Mouse (Mus musculus): ENCODE results near the gene Tsks.
A peak's percentile ranks its signal among the peaks of the same experiment; 100 is the strongest.

The Tsks gene

GRCm38 (mm10) chr7:44952611-44953306 lies 9.8 kb downstream of the Tsks start:
- peak; percentile 98 for DNase-seq

DNA sequence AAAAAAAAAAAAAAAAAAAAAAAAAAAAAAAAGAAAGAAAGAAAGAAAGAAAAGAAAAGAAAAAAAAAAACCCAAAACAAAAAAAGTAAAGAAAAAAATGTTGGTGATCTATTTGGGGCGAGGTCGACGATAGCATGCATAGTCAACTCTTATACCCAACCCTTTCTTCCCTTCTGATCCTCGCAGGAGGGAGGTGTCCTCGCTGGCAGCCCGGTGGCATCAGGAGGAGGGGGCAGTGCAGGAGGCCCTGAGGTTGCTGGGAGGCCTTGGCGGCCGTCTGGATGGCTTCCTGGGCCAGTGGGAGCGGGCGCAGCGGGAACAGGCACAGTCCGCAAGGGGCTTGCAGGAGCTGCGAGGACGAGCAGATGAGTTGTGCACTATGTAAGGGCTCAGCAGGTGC lies 10.6 kb downstream of the Tsks start:
- DNase-seq, result no peak

DNA sequence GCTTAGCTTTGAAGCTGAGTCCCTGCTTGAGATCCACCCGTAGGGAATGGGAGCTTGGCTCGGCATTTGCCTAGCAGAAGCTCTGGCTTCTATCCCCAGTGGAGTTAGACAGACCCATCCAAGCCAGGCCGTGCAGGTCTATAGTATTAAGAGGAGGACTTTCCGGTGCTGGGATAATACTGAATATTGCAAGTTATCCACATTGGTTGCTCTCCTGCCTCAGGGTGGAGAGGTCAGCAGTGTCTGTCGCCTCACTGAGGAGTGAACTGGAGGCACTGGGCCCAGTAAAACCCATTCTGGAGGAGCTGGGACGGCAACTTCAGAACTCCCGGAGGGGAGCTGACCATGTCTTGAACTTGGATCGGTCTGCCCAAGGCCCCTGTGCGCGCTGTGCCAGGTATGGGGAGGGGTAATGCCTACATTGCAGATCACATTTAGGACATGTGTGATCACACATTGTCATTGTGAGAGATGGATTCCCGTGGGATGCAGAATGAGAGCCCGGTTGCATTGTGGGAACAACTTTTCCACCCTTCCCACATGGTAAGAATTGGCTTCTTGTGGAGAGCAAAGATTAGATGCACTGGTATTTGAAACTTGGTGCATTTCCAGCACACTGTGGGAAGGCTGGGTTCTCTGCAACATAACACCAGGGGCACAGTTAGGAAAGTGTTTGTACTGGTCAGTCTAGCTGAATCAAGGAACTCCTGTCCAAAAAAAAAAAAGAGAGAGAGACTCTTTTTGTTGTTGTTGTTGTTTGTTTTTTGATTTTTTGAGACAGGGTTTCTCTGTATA lies 11.3 kb downstream of the Tsks start:
- no peak for DNase-seq

- DNase-seq, result peak; percentile 51
Measured at GRCm38 (mm10) chr7:44955628-44956027, 12.6 kb downstream of the Tsks start.

GRCm38 (mm10) chr7:44956266-44956665 lies 13.3 kb downstream of the Tsks start:
- no peak for DNase-seq

GRCm38 (mm10) chr7:44957183-44957835 lies 14.3 kb downstream of the Tsks start:
- DNase-seq, result peak; percentile 82

DNA sequence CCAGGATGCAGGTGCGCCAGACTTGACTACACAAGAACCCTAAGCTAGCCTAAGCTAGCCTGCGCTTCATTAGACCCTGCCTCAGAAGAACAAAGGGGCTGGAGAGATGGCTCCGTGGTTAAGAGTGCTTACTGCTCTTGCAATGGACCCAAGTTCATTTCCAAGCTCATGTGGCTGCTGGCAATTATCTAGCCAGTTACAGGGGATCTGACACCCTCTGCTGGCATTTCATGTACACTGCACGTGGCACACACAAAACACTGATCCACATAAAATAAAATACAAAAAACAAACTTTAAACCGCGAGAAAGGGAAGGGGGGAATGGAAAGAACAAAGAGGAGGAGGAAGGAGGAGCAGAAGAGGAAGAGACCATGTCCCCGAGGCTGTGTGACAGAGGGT lies 15.2 kb downstream of the Tsks start:
- peak; percentile 73 for DNase-seq

DNA sequence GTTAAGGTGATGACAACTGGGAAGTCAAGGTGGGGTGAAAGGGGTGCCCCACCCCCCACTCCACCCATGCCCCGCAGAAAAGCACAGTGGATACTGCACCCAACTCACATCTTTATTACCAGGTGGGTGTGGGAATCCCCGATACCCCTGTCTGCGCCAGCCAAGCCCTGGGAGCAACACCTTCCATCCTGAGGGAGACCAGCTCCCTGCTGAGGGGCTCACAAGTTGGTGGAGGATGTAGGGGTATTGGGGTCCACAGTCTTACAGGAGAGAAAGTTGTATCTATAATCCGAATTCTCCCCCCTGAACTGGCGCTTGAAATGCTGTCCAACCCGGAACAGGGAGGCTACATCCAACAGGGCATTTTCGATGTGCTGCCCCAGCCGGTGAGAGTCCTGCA lies 16.3 kb downstream of the Tsks start:
- no peak for DNase-seq

- DNase-seq, result no peak
Measured at GRCm38 (mm10) chr7:44959874-44960511, 17.0 kb downstream of the Tsks start.

DNA sequence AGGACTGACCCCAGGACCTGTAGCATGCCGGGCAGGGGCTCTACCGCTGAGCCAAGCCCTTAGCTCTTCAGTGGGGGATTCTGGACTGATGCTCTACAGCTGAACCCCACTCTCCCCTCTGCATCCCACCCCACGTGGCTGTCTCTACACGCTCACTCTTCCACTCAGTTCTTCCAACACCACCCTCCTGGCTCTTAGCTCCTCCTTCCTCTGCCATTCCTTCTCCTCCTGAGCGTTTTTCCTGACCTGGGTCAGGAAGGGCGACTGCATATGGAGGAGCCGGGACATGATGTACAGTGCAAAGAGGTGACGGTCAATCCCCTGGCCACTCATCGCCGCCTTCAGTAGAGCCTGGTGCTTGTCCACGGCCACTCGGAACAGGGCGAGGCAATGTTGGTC lies 17.5 kb downstream of the Tsks start:
- no peak for DNase-seq

- DNase-seq, result no peak
Measured at GRCm38 (mm10) chr7:44962337-44962736, 19.3 kb downstream of the Tsks start.

GRCm38 (mm10) chr7:44962831-44963230 lies 19.8 kb downstream of the Tsks start:
- no peak for DNase-seq

DNA sequence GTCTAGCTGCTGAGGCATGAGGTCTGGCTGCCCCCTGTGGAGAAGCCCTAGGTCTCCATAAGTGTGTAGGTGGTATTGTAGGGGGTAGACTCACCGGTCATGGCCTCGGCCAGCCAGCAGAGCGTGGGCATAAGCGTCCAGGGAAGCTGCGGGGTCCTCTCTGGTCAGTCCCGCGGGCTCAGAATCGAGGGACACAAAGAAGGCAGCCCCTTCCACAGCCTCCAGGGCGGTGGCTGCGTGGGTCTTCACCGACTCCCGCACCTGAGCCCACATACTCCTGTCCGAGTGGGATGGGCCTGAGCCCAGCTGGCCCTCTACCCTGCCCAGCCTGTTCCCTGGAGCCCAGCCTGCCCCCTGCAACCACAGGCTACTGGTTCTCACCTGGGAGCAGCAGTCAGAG lies 22.0 kb downstream of the Tsks start:
- DNase-seq, result no peak

DNA sequence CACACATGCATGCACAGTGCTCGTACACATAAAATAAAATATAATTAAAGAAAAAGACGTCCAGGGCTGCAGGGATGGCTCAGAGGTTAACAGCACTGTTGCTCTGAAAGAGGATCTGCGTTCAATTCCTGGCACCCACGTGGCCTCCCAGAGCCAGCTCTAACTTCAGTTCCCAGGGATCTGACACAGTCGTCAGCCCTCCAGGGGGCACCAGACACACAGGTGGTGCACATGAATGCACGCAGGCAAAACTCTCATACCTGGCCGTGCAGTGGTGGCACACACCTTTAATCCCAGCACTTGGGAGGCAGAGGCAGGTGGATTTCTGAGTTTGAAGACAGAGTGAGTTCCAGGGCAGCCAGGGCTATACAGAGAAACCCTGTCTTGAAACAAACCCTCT lies 23.0 kb downstream of the Tsks start:
- DNase-seq, result no peak

- no peak for DNase-seq
Measured at GRCm38 (mm10) chr7:44966638-44967037, 23.6 kb downstream of the Tsks start.

- DNase-seq, result peak; percentile 94
Measured at GRCm38 (mm10) chr7:44970231-44970691, 27.3 kb downstream of the Tsks start.

DNA sequence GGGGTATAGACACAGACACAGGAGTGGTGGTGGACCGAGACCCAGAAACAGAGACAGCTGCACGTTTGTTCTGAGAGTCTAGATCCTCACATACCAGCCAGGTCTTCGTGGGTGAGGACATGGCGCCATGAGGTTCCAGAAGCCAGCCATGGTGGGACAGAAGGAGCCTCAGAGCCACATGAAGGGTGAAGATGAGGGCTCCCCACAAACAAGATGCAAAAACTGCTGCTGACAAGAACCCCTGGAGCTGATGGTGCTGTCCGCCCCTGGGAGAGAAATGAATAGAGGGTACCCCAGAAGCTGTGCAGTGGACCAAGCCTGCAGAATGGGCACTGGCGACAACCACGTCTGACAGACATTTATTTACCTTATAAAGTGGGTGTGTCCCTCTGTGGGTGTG lies 28.1 kb downstream of the Tsks start:
- no peak for DNase-seq

DNA sequence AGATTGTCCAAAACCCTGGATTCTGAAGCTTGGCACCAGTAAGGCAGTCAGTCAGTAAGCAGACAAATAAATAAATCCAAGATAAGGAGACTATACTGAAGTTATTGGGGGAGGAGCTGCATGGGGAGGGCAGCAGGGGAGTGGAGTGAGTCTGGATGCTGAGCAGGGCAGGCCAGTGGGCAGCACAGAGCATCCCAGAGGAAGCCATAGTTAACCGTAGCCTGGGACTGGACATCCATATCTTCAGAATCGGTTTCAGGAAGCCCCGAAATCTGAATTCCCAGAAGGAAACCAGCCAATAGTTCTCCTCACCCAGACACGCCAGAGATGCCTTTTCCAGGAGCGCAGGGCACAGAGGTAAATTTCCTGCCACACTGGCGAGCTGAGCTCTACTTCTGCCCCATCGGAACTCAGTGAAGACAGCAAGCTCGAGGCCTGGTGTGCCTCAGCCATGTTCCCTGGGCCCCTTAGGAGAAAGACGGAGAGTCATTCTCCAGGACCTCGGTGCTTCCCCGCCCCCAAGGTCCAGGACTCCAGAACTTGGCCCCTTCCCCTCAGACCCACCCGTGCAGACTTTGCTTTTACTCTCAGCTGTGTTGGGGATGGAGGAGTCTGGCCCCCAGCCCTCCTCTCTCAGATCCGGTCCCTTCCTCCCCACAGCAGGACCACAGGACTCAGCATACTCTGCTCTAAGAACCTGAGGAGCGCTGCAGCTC lies 30.6 kb downstream of the Tsks start:
- DNase-seq, result no peak

- DNase-seq, result peak; percentile 92
Measured at GRCm38 (mm10) chr7:44974383-44975116, 31.5 kb downstream of the Tsks start, which contains the start of gene Cpt1c. TSS of gene Cpt1c (minus strand) at chr7:44974851.

DNA sequence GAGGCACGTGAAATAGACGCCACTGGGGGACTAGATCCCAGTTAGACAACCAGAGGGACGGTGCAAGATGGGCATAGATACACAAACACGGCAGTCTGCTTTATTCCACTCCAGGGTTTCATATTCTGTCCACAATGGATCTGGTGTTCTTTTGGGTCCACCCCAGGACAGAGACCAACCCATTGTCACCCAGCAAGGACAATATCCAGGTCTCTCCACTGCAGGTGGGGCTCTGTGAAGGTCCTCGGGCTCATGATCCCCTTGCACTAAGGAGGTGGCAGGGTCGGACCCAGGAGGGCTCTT lies 32.1 kb downstream of the Tsks start:
- DNase-seq, result no peak

GRCm38 (mm10) chr7:44978300-44978699 lies 35.3 kb downstream of the Tsks start:
- DNase-seq, result no peak

DNA sequence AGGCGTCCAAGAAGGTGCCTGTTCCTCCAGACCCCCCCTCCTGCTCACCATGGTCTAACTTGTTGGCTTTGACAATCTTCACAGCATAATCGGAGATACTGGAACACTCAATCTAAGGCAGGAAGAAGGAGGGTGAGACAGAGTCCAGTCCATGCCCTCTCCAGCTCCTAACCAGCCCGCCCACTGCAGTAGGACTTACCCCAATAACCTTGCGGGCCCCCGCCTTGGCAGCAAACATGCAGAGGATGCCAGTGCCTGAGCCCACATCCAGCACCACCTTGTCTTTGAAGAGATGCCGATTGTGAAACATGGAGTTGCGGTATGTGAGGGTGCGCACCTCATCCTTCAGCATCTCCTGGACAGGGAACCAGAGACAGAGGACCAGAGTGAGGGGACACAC lies 38.5 kb downstream of the Tsks start:
- no peak for DNase-seq

Measured in lung, postnatal 10 days (tissue).